Mouse (Mus musculus) limb, embryonic 12.5 days (tissue): ENCODE data around the gene Ate1. TPM values are rescaled to one million over a fixed set of nuclear protein-coding genes. Genes with fewer than 3 reads are reported as not detected.
"Not testable (repeated sequence)": the region's sequence is repeated elsewhere in the genome, so short reads cannot be mapped to it uniquely, and the experiment has no call there.

Experiments
- ATAC-seq: fragments of 200-750 bp; cut with Nextera tagmentation; 2 replicates; pipeline ENCODE4 v1.8.0; 2017; ENCODE audit warnings: low read depth, moderate TSS enrichment; ENCODE audit not compliant: insufficient number of reproducible peaks, insufficient read depth, low FRiP score, low TSS enrichment
- H3K27ac ChIP-seq: fragments of 300-500 bp; sonication (generic); 2 replicates; pipeline ENCODE4 v1.5.1; 2016; ENCODE audit warnings: mild to moderate bottlenecking, moderate library complexity
- H3K27me3 ChIP-seq: fragments of 300-500 bp; sonication (generic); 2 replicates; pipeline ENCODE4 v1.6.1; 2016; ENCODE audit warnings: mild to moderate bottlenecking, moderate library complexity
- H3K36me3 ChIP-seq: fragments of 300-500 bp; sonication (generic); 2 replicates; pipeline ENCODE4 v1.6.1; 2016; ENCODE audit warnings: mild to moderate bottlenecking, moderate library complexity
- H3K4me1 ChIP-seq: fragments of 300-500 bp; sonication (generic); replicated peaks from 2 replicates; pipeline ENCODE4 v1.6.1; 2016
- H3K4me2 ChIP-seq: fragments of 300-500 bp; sonication (generic); 2 replicates; pipeline ENCODE4 v1.6.1; 2016; ENCODE audit warnings: mild to moderate bottlenecking, moderate library complexity
- H3K4me3 ChIP-seq: fragments of 300-500 bp; sonication (generic); replicated peaks from 2 replicates; pipeline ENCODE4 v1.5.1; 2016; ENCODE audit warnings: mild to moderate bottlenecking
- H3K9ac ChIP-seq: fragments of 300-500 bp; sonication (generic); replicated peaks from 2 replicates; pipeline ENCODE4 v1.6.1; 2016; ENCODE audit warnings: mild to moderate bottlenecking, moderate library complexity
- H3K9me3 ChIP-seq: fragments of 300-500 bp; sonication (generic); 2 replicates; pipeline ENCODE4 v1.6.1; 2016; ENCODE audit warnings: mild to moderate bottlenecking, moderate library complexity
- WGBS: fragments of 180-500 bp; shearing (Covaris S2); methylation state at CpG from one replicate; pipeline ENCODE4 v1.1.7; 2016; 5-methylcytosine and 5-hydroxymethylcytosine counted together
- polyA plus RNA-seq: library from polyadenylated mRNA; unstranded; fragments of >200 nt; fragmentation: Nextera tagmentation; extraction: Ambion mirVana; gene quantifications from 2 replicates; pipeline ENCODE4 v1.2.1, GENCODE M21; 2016

Gene Ate1
- polyA plus RNA-seq, 1 experiment from 2014 or later: 50.6 TPM

GRCm38 (mm10) chr7:130394697-130395096, 125.5 kb downstream of the Ate1 start:
- Histone ChIP-seq H3K9ac (no peak overlapping the region), H3K4me3 (no peak overlapping the region), H3K27me3 (no peaks in the 10 kb centered on the region), H3K9me3 (no peaks in the 10 kb centered on the region), H3K4me1 (no peaks in the 10 kb centered on the region), H3K27ac (no peak overlapping the region), H3K4me2 (no peak overlapping the region), H3K36me3 (peaks cover 20% of the 10 kb centered on the region)
- ATAC-seq: no peak
- 93% methylated on average over 2 of the region's 2 CpGs for WGBS

DNA sequence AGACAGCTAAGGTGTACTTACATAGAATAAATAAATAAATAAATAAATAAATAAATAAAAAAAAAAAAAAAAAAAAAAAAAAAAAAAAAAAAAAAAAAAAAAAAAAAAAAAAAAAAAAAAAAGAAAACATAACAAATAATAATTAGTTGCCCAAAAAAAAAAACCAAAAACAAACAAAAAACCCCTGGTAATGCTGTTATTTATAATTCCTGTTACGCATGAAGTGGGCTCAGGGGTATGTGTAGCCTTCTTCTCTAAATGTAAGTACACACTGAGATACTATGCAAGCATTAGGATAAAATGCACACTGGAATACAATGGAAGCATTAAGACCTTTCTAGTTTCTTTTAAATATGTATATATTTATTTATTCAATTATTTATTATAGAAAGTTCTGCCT, 130.1 kb downstream of the Ate1 start:
- H3K4me2 ChIP-seq, H3K4me3 ChIP-seq, ATAC-seq, H3K9ac ChIP-seq, H3K9me3 ChIP-seq, H3K4me1 ChIP-seq, H3K27ac ChIP-seq, H3K27me3 ChIP-seq: not testable (repeated sequence)
- H3K36me3 ChIP-seq: peaks cover 30% of the 10 kb centered on the region
- WGBS: 89% methylated on average over 1 of the region's 1 CpGs

- Histone ChIP-seq H3K36me3 (peaks cover 14% of the 10 kb centered on the region; the same call in 1 of the 2 replicates), H3K4me3 (no peak overlapping the region), H3K27me3 (no peaks in the 10 kb centered on the region), H3K4me2 (no peak overlapping the region), H3K27ac (no peak overlapping the region), H3K9me3 (no peaks in the 10 kb centered on the region; the same call in 1 of the 2 replicates), H3K9ac (no peak overlapping the region), H3K4me1 (no peaks in the 10 kb centered on the region)
- WGBS: 86% methylated on average over 3 of the region's 3 CpGs
- ATAC-seq: no peak
These were observed 133.9 kb downstream of the Ate1 start for GRCm38 (mm10) chr7:130386308-130386707.

GRCm38 (mm10) chr7:130385732-130386294, 134.4 kb downstream of the Ate1 start:
- no peak overlapping the region for H3K27ac ChIP-seq
- no peaks in the 10 kb centered on the region for H3K4me1 ChIP-seq
- ATAC-seq: no peak
- H3K4me2 ChIP-seq: no peak overlapping the region
- no peak overlapping the region for H3K4me3 ChIP-seq
- 93% methylated on average over 8 of the region's 8 CpGs for WGBS
- peaks cover 14% of the 10 kb centered on the region; the same call in 1 of the 2 replicates for H3K36me3 ChIP-seq
- H3K9me3 ChIP-seq: no peaks in the 10 kb centered on the region; the same call in 1 of the 2 replicates
- no peak overlapping the region for H3K9ac ChIP-seq
- H3K27me3 ChIP-seq: no peaks in the 10 kb centered on the region

- no peak overlapping the region for H3K9ac ChIP-seq
- H3K4me3 ChIP-seq: no peak overlapping the region
- H3K27me3 ChIP-seq: no peaks in the 10 kb centered on the region
- peaks cover 8% of the 10 kb centered on the region; the same call in 1 of the 2 replicates for H3K36me3 ChIP-seq
- H3K27ac ChIP-seq: no peak overlapping the region
- ATAC-seq: no peak
- H3K4me1 ChIP-seq: no peaks in the 10 kb centered on the region
- H3K9me3 ChIP-seq: no peaks in the 10 kb centered on the region; the same call in 1 of the 2 replicates
- no peak overlapping the region for H3K4me2 ChIP-seq
- 93% methylated on average over 13 of the region's 13 CpGs for WGBS
These were observed 138.0 kb downstream of the Ate1 start for GRCm38 (mm10) chr7:130382126-130382525.

DNA sequence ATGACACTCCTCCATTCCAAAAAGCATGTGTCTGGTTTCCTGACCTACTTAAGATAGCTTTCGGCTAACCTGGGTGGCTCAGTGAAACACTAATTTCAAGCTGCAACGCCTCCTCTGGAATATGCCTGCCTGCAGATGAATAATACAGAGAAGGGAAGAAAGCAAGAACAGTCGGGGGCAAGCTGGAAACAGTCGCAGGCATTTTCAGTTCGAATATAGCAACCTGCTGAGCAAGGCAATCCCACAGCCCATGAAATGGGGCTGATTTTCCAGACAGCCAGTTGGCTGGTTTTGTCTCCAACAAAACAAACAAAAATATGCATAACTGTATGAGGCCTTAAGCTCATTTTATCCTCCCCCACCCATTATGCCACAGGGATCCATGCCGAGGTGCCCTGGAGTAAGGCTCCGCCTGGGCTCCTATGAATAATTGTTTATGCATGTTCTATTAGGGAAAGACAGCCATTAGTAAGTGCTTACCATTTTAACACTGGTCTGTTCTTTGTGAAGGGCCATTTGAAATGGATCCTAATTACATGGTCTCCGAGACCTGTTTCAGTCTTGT, 138.7 kb downstream of the Ate1 start:
- no peaks in the 10 kb centered on the region for H3K27me3 ChIP-seq
- no peaks in the 10 kb centered on the region for H3K4me1 ChIP-seq
- ATAC-seq: no peak
- 0 out of 2 replicates have a peak, but pooled peaks cover 4% of the 10 kb centered on the region for H3K36me3 ChIP-seq
- H3K4me2 ChIP-seq: no peak overlapping the region
- no peak overlapping the region for H3K4me3 ChIP-seq
- no peak overlapping the region for H3K9ac ChIP-seq
- H3K9me3 ChIP-seq: no peaks in the 10 kb centered on the region; the same call in 1 of the 2 replicates
- WGBS: 78% methylated on average over 8 of the region's 8 CpGs
- no peak overlapping the region for H3K27ac ChIP-seq

DNA sequence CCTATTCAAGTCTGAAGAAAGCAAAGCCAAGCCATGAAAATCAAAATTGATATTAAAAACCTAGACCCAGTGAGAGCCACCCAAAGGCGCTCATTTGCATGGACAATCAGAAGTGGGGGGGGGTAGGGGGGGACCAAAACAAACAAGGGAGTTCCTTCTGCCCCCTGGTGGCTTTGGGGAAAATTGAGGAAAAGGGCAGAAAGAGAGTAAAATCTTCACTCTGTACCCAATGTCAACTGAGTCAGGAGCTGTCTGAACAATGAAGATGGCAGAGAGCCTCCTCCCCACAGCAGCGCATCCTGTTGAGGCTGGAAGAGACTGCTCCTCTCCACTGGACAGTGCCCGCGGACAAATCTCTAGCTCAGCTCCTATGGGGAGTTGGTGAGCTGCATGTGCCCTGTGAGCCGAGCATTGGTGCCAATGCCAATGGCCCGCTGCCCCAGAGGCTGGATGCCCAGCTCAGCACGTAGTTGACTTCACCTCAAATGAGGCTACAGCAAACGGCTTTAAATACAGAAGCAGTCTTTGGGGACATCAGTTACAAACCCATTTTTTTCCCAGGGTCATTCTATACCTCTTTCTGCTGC, 139.3 kb downstream of the Ate1 start:
- Histone ChIP-seq H3K9me3 (no peaks in the 10 kb centered on the region; the same call in 1 of the 2 replicates), H3K27me3 (no peaks in the 10 kb centered on the region), H3K27ac (no peak overlapping the region), H3K4me2 (no peak overlapping the region), H3K9ac (no peak overlapping the region), H3K4me1 (no peaks in the 10 kb centered on the region), H3K4me3 (no peak overlapping the region), H3K36me3 (0 out of 2 replicates have a peak, but pooled peaks cover 4% of the 10 kb centered on the region)
- no peak for ATAC-seq
- WGBS: 83% methylated on average over 8 of the region's 8 CpGs

GRCm38 (mm10) chr7:130380367-130380766, 139.8 kb downstream of the Ate1 start:
- 97% methylated on average over 7 of the region's 7 CpGs for WGBS
- H3K27ac ChIP-seq: no peak overlapping the region

GRCm38 (mm10) chr7:130379886-130380285, 140.3 kb downstream of the Ate1 start:
- H3K27me3 ChIP-seq: no peaks in the 10 kb centered on the region
- H3K4me1 ChIP-seq: no peaks in the 10 kb centered on the region
- ATAC-seq: no peak
- no peak overlapping the region for H3K27ac ChIP-seq
- H3K4me3 ChIP-seq: no peak overlapping the region
- WGBS: 85% methylated on average over 5 of the region's 5 CpGs
- H3K9ac ChIP-seq: no peak overlapping the region
- 0 out of 2 replicates have a peak, but pooled peaks cover 4% of the 10 kb centered on the region for H3K36me3 ChIP-seq
- no peak overlapping the region for H3K4me2 ChIP-seq
- no peaks in the 10 kb centered on the region; the same call in 1 of the 2 replicates for H3K9me3 ChIP-seq

More at GRCm38 (mm10) chr7:130380367-130380766, 139.8 kb downstream of the Ate1 start:
- no peaks in the 10 kb centered on the region; the same call in 1 of the 2 replicates for H3K9me3 ChIP-seq
- H3K27me3 ChIP-seq: no peaks in the 10 kb centered on the region
- H3K36me3 ChIP-seq: 0 out of 2 replicates have a peak, but pooled peaks cover 4% of the 10 kb centered on the region
- H3K4me3 ChIP-seq: no peak overlapping the region
- ATAC-seq: no peak; the same call in 1 of the 2 replicates
- no peaks in the 10 kb centered on the region for H3K4me1 ChIP-seq
- H3K9ac ChIP-seq: no peak overlapping the region
- H3K4me2 ChIP-seq: no peak overlapping the region

GRCm38 (mm10) chr7:130378308-130378707, 141.9 kb downstream of the Ate1 start:
- Histone ChIP-seq H3K27me3 (no peaks in the 10 kb centered on the region), H3K4me3 (no peak overlapping the region), H3K4me2 (no peak overlapping the region), H3K27ac (no peak overlapping the region), H3K4me1 (no peaks in the 10 kb centered on the region), H3K36me3 (no peaks in the 10 kb centered on the region), H3K9ac (no peak overlapping the region), H3K9me3 (no peaks in the 10 kb centered on the region; the same call in 1 of the 2 replicates)
- 86% methylated on average over 3 of the region's 3 CpGs for WGBS
- no peak for ATAC-seq

DNA sequence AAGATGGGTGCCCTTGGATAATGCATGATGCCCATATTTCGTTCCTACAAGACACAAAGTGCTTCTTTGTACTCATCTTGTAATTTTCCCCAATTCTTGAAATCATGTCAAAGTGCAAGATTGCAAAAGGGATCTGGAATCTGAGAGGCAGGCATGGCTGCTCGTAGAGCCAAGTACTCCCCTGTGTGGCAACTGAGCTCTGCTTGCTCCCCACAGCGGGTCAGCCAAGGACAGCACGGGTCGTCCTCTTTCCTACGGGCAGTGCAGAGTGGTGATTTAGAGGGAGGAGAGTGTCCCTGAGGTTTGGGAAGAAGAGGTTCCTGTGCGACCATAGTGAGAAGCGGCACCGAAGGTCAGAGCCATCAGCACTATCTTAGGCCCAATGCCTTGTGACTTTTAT, 145.9 kb downstream of the Ate1 start:
- H3K27ac ChIP-seq: no peak overlapping the region
- 76% methylated on average over 9 of the region's 9 CpGs for WGBS
- no peak overlapping the region for H3K4me3 ChIP-seq
- H3K9me3 ChIP-seq: peaks cover 5% of the 10 kb centered on the region; the same call in 1 of the 2 replicates
- H3K4me1 ChIP-seq: no peaks in the 10 kb centered on the region; the same call in 1 of the 2 replicates
- ATAC-seq: no peak
- no peaks in the 10 kb centered on the region for H3K36me3 ChIP-seq
- no peak overlapping the region for H3K9ac ChIP-seq
- H3K27me3 ChIP-seq: no peaks in the 10 kb centered on the region
- no peak overlapping the region for H3K4me2 ChIP-seq
